Comparison of ENCODE assay signal across 9 mouse cellular contexts in the genomic region with DNA sequence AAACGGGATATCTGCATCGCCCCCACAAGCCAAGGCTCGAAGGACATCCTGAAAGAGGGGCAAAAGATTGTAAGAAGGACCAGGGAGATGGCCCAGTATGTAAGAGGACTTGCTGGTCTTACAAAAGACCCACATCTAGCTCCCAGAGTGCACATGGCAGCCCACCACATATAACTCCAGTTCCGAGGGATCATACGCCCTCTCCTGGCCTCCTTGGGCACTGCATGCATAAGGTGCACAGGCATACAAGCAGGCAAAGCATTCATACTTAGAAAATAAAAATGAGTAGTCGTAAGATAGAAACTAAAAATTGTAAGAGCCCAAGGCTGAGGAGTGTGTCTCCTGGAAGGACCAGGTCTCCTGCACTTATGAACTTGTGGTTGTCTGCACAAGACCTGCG. TPM values are rescaled to one million over a fixed set of nuclear protein-coding genes. Genes with fewer than 3 reads are reported as not detected.
DNase-seq lines count a peak whose midpoint lies in the region; ATAC-seq and TF ChIP-seq lines count a peak whose summit lies in the region.
"Had no signal": no experiment of that assay in that cellular context is flagged by ENCODE, and none has a peak within 500 bp of the region (broad histone marks: within the 10 kb centered on the region; RNA-seq: fewer than 3 reads in every experiment).

No protein-coding gene starts in this region.

- no peaks in the 10 kb centered on the region for H3K4me1 ChIP-seq in liver, postnatal 0 days (ENCODE audit: insufficient read depth)
- H3K4me1 ChIP-seq in embryonic fibroblast, embryonic 13.5 days (ENCODE audit: control insufficient read depth, insufficient read depth, low read length): no peaks in the 10 kb centered on the region
- no peaks in the 10 kb centered on the region for H3K4me1 ChIP-seq in hindbrain, embryonic 12.5 days
- H3K4me1 ChIP-seq: megakaryocyte, embryonic 14.5 days had no signal

- H3K4me3 ChIP-seq in liver, postnatal 0 days (ENCODE audit: low read depth, low read length): no peak overlapping the region
- no peak overlapping the region for H3K4me3 ChIP-seq in embryonic fibroblast, embryonic 13.5 days (ENCODE audit: insufficient read depth, low read length)
- H3K4me3 ChIP-seq in hindbrain, embryonic 12.5 days: no peak overlapping the region
- H3K4me3 ChIP-seq: megakaryocyte, embryonic 14.5 days had no signal

- no peak for TF ChIP-seq EP300 in liver, postnatal 0 days (IDR thresholded peaks at IDR 0.05; ENCODE audit: low read depth)

- H3K9ac ChIP-seq in liver, postnatal 0 days (replicated peaks): no peak overlapping the region
- no peak overlapping the region for H3K9ac ChIP-seq in hindbrain, embryonic 12.5 days

- TF ChIP-seq CTCF in liver, postnatal 0 days (IDR thresholded peaks at IDR 0.05; ENCODE audit: low read depth): peak; percentile 48
- TF ChIP-seq CTCF in embryonic fibroblast, embryonic 13.5 days (IDR thresholded peaks at IDR 0.05; ENCODE audit: borderline replicate concordance, insufficient read depth, low read length): peak; percentile 38; the same call in 1 of the 2 replicates

- no peak overlapping the region for H3K4me2 ChIP-seq in liver, postnatal 0 days (ENCODE audit: low read depth, low read length)
- no peak overlapping the region for H3K4me2 ChIP-seq in hindbrain, embryonic 12.5 days (replicated peaks)

- no peak overlapping the region for H3K27ac ChIP-seq in liver, postnatal 0 days (ENCODE audit: low read depth)
- no peak overlapping the region for H3K27ac ChIP-seq in embryonic fibroblast, embryonic 13.5 days (ENCODE audit: insufficient read depth, low read length)
- H3K27ac ChIP-seq in hindbrain, embryonic 12.5 days: no peak overlapping the region

- no peaks in the 10 kb centered on the region for H3K27me3 ChIP-seq in liver, postnatal 0 days (ENCODE audit: insufficient read depth, low read length)
- 0 out of 2 replicates have a peak, but pooled peaks cover 5% of the 10 kb centered on the region for H3K27me3 ChIP-seq in hindbrain, embryonic 12.5 days

- no peaks in the 10 kb centered on the region for H3K36me3 ChIP-seq in liver, postnatal 0 days (replicated peaks; ENCODE audit: insufficient read depth, low read length)
- H3K36me3 ChIP-seq in hindbrain, embryonic 12.5 days: no peaks in the 10 kb centered on the region

- peak; percentile 40 to 55 for DNase-seq in cerebellum, adult 18-20 months
- DNase-seq in cerebellum, adult 11-12 months: no peak
- no peak for DNase-seq in liver, postnatal 0 days
- DNase-seq in liver (no peak), R1 (ENCODE audit: low read depth, low spot score) (peak; percentile 36)
- DNase-seq in c-Kit-positive CD71-positive TER-119-positive erythroid progenitor cells, embryonic 14.5 days (ENCODE audit: low spot score): no peak

- no peak for ATAC-seq in liver, postnatal 0 days
- no peak for ATAC-seq in hindbrain, embryonic 12.5 days (ENCODE audit: low FRiP score)

- WGBS in liver, postnatal 0 days (ENCODE audit: insufficient replicate concordance): 56% methylated on average over 7 of the region's 7 CpGs
- 64% methylated on average over 7 of the region's 7 CpGs for WGBS in hindbrain, embryonic 12.5 days

- H3K9me3 ChIP-seq in liver, postnatal 0 days (ENCODE audit: low read length): no peaks in the 10 kb centered on the region
- H3K9me3 ChIP-seq in hindbrain, embryonic 12.5 days (replicated peaks): no peaks in the 10 kb centered on the region
- H3K9me3 ChIP-seq: megakaryocyte, embryonic 14.5 days had no signal

- no peak for TF ChIP-seq POLR2A in embryonic fibroblast, embryonic 13.5 days (IDR thresholded peaks at IDR 0.05; ENCODE audit: low read depth, low read length)

RNA-seq across cellular contexts. Expression of a gene that starts 32.8 kb away (rescaled TPM):
- polyA plus RNA-seq in liver, postnatal 0 days (2015; fragmentation: Nextera tagmentation; extraction: Ambion mirVana): not detected in 2 replicates
- polyA plus RNA-seq in embryonic fibroblast, embryonic 13.5 days (2011; ENCODE audit: insufficient read length, low read depth, missing spikeins): 0.83 TPM in 1 of 2 replicates, not detected in the other
- 1.6 and 2.5 TPM in 2 replicates for polyA plus RNA-seq in hindbrain, embryonic 12.5 days (2016; fragmentation: Nextera tagmentation; extraction: Ambion mirVana)

Comparison
In these comparisons a context has a peak if more than half of its experiments do, and no peak if none do; other contexts are left out.
1. DNase-seq: peak in cerebellum, adult 18-20 months (2 of 2) and R1 (single experiment); none in cerebellum, adult 11-12 months (single experiment), liver, postnatal 0 days (single experiment), liver (single experiment) and c-Kit-positive CD71-positive TER-119-positive erythroid progenitor cells, embryonic 14.5 days (single experiment).